In the genomic region with DNA sequence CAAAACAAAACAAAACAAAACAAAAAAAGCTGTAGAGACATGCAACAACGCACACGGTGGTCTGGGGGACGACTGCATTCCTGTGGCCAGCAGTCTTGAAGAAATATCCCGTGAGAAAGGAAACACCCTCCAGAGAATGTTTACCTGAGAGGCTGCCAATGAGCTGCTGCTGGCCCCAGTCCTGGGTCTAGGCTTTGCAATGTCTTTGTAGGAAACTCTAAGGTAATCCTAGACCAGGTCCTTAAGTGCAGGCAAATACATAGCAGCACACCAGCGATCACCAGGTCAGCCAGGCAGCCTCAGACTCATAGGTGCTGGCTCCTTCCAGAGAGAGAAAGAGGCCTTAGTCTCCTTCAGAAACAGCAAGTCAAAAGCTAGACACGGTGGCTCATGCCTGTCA, we compare ENCODE assay signal across 32 mouse cellular contexts. TPM values are rescaled to one million over a fixed set of nuclear protein-coding genes. Genes with fewer than 3 reads are reported as not detected.
DNase-seq lines count a peak whose midpoint lies in the region; ATAC-seq and TF ChIP-seq lines count a peak whose summit lies in the region.
"Had no signal": no experiment of that assay in that cellular context is flagged by ENCODE, and none has a peak within 500 bp of the region (broad histone marks: within the 10 kb centered on the region; RNA-seq: fewer than 3 reads in every experiment).

No protein-coding gene starts in this region.

- DNase-seq in kidney, postnatal 0 days (ENCODE audit: low spot score): peak; percentile 47
- no peak for DNase-seq in kidney, adult 8-10 months
- DNase-seq in lung, postnatal 0 days (ENCODE audit: low spot score): peak; percentile 53
- DNase-seq in lung, postnatal 4 days: peak; percentile 25 to 56
- no peak for DNase-seq in gastrocnemius, postnatal 4 days (ENCODE audit: low spot score in 2 of 2)
- no peak for DNase-seq in left cerebral cortex, adult 9 months (ENCODE audit: low spot score in 2 of 2)
- DNase-seq: adrenal gland, adult 8-10 months; cerebellum, adult 8-10 months; cerebellum, postnatal 36 days; gastrocnemius, postnatal 25 days; heart, adult 2 months; heart, postnatal 10 days; kidney, adult 11 months; kidney, postnatal 36 days; liver, postnatal 0 days; right cerebral cortex, postnatal 25 days; thymus, postnatal 14 days had no signal

- H3K9me3 ChIP-seq in kidney, postnatal 0 days (replicated peaks; ENCODE audit: low read length): no peaks in the 10 kb centered on the region
- H3K9me3 ChIP-seq in embryonic facial prominence, embryonic 15.5 days (replicated peaks): no peaks in the 10 kb centered on the region
- no peaks in the 10 kb centered on the region for H3K9me3 ChIP-seq in lung, postnatal 0 days (ENCODE audit: low read length)
- H3K9me3 ChIP-seq: forebrain, embryonic 10.5 days; forebrain, embryonic 15.5 days; heart, embryonic 13.5 days; hindbrain, embryonic 15.5 days; kidney, embryonic 15.5 days; liver, embryonic 12.5 days; megakaryocyte, embryonic 14.5 days; midbrain, embryonic 12.5 days; stomach, embryonic 15.5 days had no signal

- TF ChIP-seq CTCF in kidney, postnatal 0 days (IDR thresholded peaks at IDR 0.05; ENCODE audit: low read depth): no peak
- TF ChIP-seq CTCF in lung, postnatal 0 days (IDR thresholded peaks at IDR 0.05): no peak

- H3K27me3 ChIP-seq in kidney, postnatal 0 days (ENCODE audit: insufficient read depth, low read length): no peaks in the 10 kb centered on the region
- no peaks in the 10 kb centered on the region for H3K27me3 ChIP-seq in embryonic facial prominence, embryonic 15.5 days
- H3K27me3 ChIP-seq in lung, postnatal 0 days (replicated peaks; ENCODE audit: insufficient read depth, low read length): no peaks in the 10 kb centered on the region
- H3K27me3 ChIP-seq: forebrain, embryonic 15.5 days; heart, embryonic 13.5 days; hindbrain, embryonic 15.5 days; kidney, embryonic 15.5 days; liver, embryonic 12.5 days; midbrain, embryonic 12.5 days; stomach, embryonic 15.5 days had no signal

- no peaks in the 10 kb centered on the region for H3K36me3 ChIP-seq in kidney, postnatal 0 days (ENCODE audit: insufficient read depth, low read length)
- no peaks in the 10 kb centered on the region for H3K36me3 ChIP-seq in embryonic facial prominence, embryonic 15.5 days
- H3K36me3 ChIP-seq in lung, postnatal 0 days (ENCODE audit: insufficient read depth, low read length): no peaks in the 10 kb centered on the region
- H3K36me3 ChIP-seq: forebrain, embryonic 10.5 days; forebrain, embryonic 15.5 days; heart, embryonic 13.5 days; hindbrain, embryonic 15.5 days; kidney, embryonic 15.5 days; liver, embryonic 12.5 days; midbrain, embryonic 12.5 days; stomach, embryonic 15.5 days had no signal

- H3K4me2 ChIP-seq in kidney, postnatal 0 days (ENCODE audit: low read length): no peak overlapping the region
- no peak overlapping the region for H3K4me2 ChIP-seq in embryonic facial prominence, embryonic 15.5 days (replicated peaks)
- no peak overlapping the region for H3K4me2 ChIP-seq in lung, postnatal 0 days (replicated peaks; ENCODE audit: low read depth, low read length)
- H3K4me2 ChIP-seq: forebrain, embryonic 15.5 days; heart, embryonic 13.5 days; hindbrain, embryonic 15.5 days; kidney, embryonic 15.5 days; liver, embryonic 12.5 days; midbrain, embryonic 12.5 days; stomach, embryonic 15.5 days had no signal

- no peak for ATAC-seq in kidney, postnatal 0 days (replicated peaks; ENCODE audit: low FRiP score, low read depth)
- ATAC-seq in embryonic facial prominence, embryonic 15.5 days (ENCODE audit: insufficient number of reproducible peaks, low FRiP score, low TSS enrichment, low read depth): peak; percentile 39; the same call in 1 of the 2 replicates
- ATAC-seq in lung, postnatal 0 days: peak; percentile 67
- ATAC-seq: forebrain, embryonic 15.5 days; inflammation-experienced regulatory T-cells, adult 6 months; liver, embryonic 12.5 days; liver, postnatal 0 days had no signal

- 27% methylated on average over 6 of the region's 6 CpGs for WGBS in kidney, postnatal 0 days
- 27% methylated on average over 6 of the region's 6 CpGs for WGBS in embryonic facial prominence, embryonic 15.5 days
- 23% methylated on average over 6 of the region's 6 CpGs for WGBS in lung, postnatal 0 days

- no peak overlapping the region for H3K4me3 ChIP-seq in kidney, postnatal 0 days (replicated peaks; ENCODE audit: low read depth, low read length)
- H3K4me3 ChIP-seq in embryonic facial prominence, embryonic 15.5 days (replicated peaks): no peak overlapping the region
- H3K4me3 ChIP-seq in lung, postnatal 0 days (ENCODE audit: low read depth, low read length): no peak overlapping the region
- H3K4me3 ChIP-seq: forebrain, embryonic 10.5 days; forebrain, embryonic 15.5 days; heart, adult 2 months; heart, embryonic 13.5 days; hindbrain, embryonic 15.5 days; kidney, embryonic 15.5 days; layer of hippocampus, adult 2 months; left cerebral cortex, adult 2 months; liver, embryonic 12.5 days; megakaryocyte, embryonic 14.5 days; midbrain, embryonic 12.5 days; stomach, embryonic 15.5 days had no signal

- H3K4me1 ChIP-seq in kidney, postnatal 0 days (replicated peaks; ENCODE audit: insufficient read depth, low read length): no peaks in the 10 kb centered on the region
- H3K4me1 ChIP-seq in embryonic facial prominence, embryonic 15.5 days: 0 out of 2 replicates have a peak, but pooled peaks cover 3% of the 10 kb centered on the region
- no peaks in the 10 kb centered on the region for H3K4me1 ChIP-seq in lung, postnatal 0 days (ENCODE audit: insufficient read depth, low read depth, low read length)
- H3K4me1 ChIP-seq: forebrain, embryonic 15.5 days; hindbrain, embryonic 15.5 days; kidney, embryonic 15.5 days; liver, embryonic 12.5 days; megakaryocyte, embryonic 14.5 days; midbrain, embryonic 12.5 days; stomach, embryonic 15.5 days had no signal

- no peak overlapping the region for H3K9ac ChIP-seq in kidney, postnatal 0 days (ENCODE audit: low read depth, low read length)
- no peak overlapping the region for H3K9ac ChIP-seq in embryonic facial prominence, embryonic 15.5 days
- H3K9ac ChIP-seq in lung, postnatal 0 days (replicated peaks; ENCODE audit: low read depth): no peak overlapping the region
- H3K9ac ChIP-seq: forebrain, embryonic 15.5 days; heart, embryonic 13.5 days; hindbrain, embryonic 15.5 days; kidney, embryonic 15.5 days; liver, embryonic 12.5 days; liver, postnatal 0 days; midbrain, embryonic 12.5 days; stomach, embryonic 15.5 days had no signal

- H3K27ac ChIP-seq in kidney, postnatal 0 days: no peak overlapping the region
- H3K27ac ChIP-seq in embryonic facial prominence, embryonic 15.5 days (replicated peaks): no peak overlapping the region; the same call in 1 of the 2 replicates
- 0 out of 2 replicates have a peak overlapping the region, but pooled peaks have one; percentile 3 for H3K27ac ChIP-seq in lung, postnatal 0 days (ENCODE audit: low read length)
- H3K27ac ChIP-seq: forebrain, embryonic 10.5 days; forebrain, embryonic 15.5 days; heart, adult 2 months; heart, embryonic 13.5 days; hindbrain, embryonic 15.5 days; kidney, embryonic 15.5 days; layer of hippocampus, adult 2 months; left cerebral cortex, adult 2 months; liver, embryonic 12.5 days; midbrain, embryonic 12.5 days; stomach, embryonic 15.5 days had no signal

- TF ChIP-seq EP300 in lung, postnatal 0 days (IDR thresholded peaks at IDR 0.05): no peak

RNA-seq across cellular contexts. Expression of a gene that starts 56.0 kb away (rescaled TPM):
- not detected in 2 replicates for polyA plus RNA-seq in kidney, postnatal 0 days (2015; fragmentation: Nextera tagmentation; extraction: Ambion mirVana)
- 8.5 and 9.2 TPM in 2 replicates for polyA plus RNA-seq in embryonic facial prominence, embryonic 15.5 days (2015; fragmentation: Nextera tagmentation; extraction: Ambion mirVana)
- 0.45 and 0.66 TPM in 2 replicates for polyA plus RNA-seq in lung, postnatal 0 days (2015; fragmentation: Nextera tagmentation; extraction: Ambion mirVana)
- total RNA-seq in gastrocnemius, postnatal 4 days (2021): 100 to 1,000 TPM; 312 to 366 TPM
- total RNA-seq: adrenal gland, adult 8-10 months; hematopoietic stem cell, adult 5-6 weeks; layer of hippocampus, adult 2 months had no signal
- polyA plus RNA-seq: forebrain, embryonic 10.5 days; forebrain, embryonic 15.5 days; hindbrain, embryonic 15.5 days; inflammation-experienced regulatory T-cells, adult 6 months; liver, embryonic 12.5 days; liver, postnatal 0 days; midbrain, embryonic 12.5 days; neural tube, embryonic 14.5 days had no signal

Comparison
In these comparisons a context has a peak if more than half of its experiments do, and no peak if none do; other contexts are left out.
1. DNase-seq: peak in kidney, postnatal 0 days (single experiment), lung, postnatal 0 days (single experiment) and lung, postnatal 4 days (2 of 2); none in kidney, adult 8-10 months (0 of 2), gastrocnemius, postnatal 4 days (0 of 2) and left cerebral cortex, adult 9 months (0 of 2).